Mouse (Mus musculus) CD4-positive, CD25-positive, alpha-beta regulatory T cell, adult 4 months (primary cell): ENCODE measurements at regions not wholly inside any gene's neighbourhood (a gene's known extent, or its start where the extent isn't known, plus 50 kb on each side); places are given as distances from the start of the nearest gene placed in this dataset.

Source experiments
- ATAC-seq: one replicate; pipeline ENCODE4 v1.8.0; 2017

- ATAC-seq: no peak
Measured at GRCm38 (mm10) chr16:49580708-49581107, 118.3 kb upstream of the Ift57 start.

- no peak for ATAC-seq
Measured at GRCm38 (mm10) chr16:49606500-49606899, 92.5 kb upstream of the Ift57 start.

GRCm38 (mm10) chr16:49614801-49615200, 84.2 kb upstream of the Ift57 start:
- ATAC-seq: no peak

GRCm38 (mm10) chr16:49615342-49616020, 83.6 kb upstream of the Ift57 start:
- ATAC-seq: no peak

GRCm38 (mm10) chr16:49616263-49616872, 82.7 kb upstream of the Ift57 start:
- ATAC-seq: no peak

- no peak for ATAC-seq
Measured at GRCm38 (mm10) chr16:49633502-49633901, 65.5 kb upstream of the Ift57 start.

GRCm38 (mm10) chr16:49635506-49635905, 63.5 kb upstream of the Ift57 start:
- ATAC-seq: no peak

- ATAC-seq: no peak
Measured at GRCm38 (mm10) chr16:49636467-49636866, 62.6 kb upstream of the Ift57 start.

- no peak for ATAC-seq
Measured at GRCm38 (mm10) chr16:49642696-49643095, 56.3 kb upstream of the Ift57 start.

GRCm38 (mm10) chr16:49644416-49644815, 54.6 kb upstream of the Ift57 start:
- ATAC-seq: no peak

- ATAC-seq: no peak
Measured at GRCm38 (mm10) chr16:49646479-49646878, 52.6 kb upstream of the Ift57 start.
